Mouse (Mus musculus) CH12.LX (cell line): ENCODE measurements around the gene Rab4a.

Source experiments
- EP300 ChIP-seq: IDR thresholded peaks from 2 replicates; pipeline ENCODE4 v1.6.1; 2011; ENCODE audit warnings: low read length, improper control_type of control experiment
- ZKSCAN1 ChIP-seq: IDR thresholded peaks from 2 replicates; pipeline ENCODE4 v1.6.1; 2012; ENCODE audit warnings: low read depth, inconsistent platforms, low read length, improper control_type of control experiment, borderline replicate concordance

DNA sequence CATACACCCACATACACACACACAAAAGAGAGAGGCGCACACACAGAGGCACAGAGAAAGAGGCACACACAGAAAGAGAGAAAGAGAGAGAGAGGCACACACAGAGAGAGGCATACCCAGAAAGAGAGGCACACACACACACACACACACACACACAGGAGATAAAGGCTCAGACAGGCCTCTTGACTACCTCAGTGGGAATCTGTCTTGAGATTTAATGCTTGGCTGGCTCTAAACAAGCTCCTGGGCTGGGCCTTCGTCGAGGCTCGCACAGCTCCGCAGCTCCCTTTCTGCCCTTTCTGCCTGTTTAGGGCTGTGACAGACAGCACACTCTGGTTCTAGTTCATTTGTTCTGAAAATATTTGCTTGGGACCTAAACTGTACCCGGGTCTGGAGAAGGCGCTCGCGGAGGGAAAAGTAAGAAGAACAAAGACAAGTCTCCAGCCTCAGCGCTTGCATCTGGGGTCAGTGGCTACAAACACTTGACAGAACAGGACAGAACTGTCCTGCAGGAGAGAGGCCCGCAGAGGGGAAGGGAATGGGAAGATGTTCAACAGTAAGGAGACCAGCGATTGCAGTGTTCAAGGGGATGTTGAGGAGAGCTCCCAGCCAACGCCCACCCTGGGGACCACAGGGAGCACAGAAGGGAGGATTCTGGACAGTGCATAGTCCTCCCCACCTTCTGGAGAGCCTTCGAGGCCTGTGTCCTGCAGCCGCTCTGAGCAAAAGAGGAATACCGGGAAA, 14.5 kb upstream of the Rab4a start:
- TF ChIP-seq EP300, result no peak
- no peak for TF ChIP-seq ZKSCAN1
